Mouse (Mus musculus) testis, adult 2 months (tissue): Measurements from ENCODE around the gene Olfr902.

Experiments
- CTCF ChIP-seq: fragments of 200-500 bp; IDR thresholded peaks from 2 replicates; pipeline ENCODE4 v1.5.1; 2012; ENCODE audit warnings: low read depth, mild to moderate bottlenecking, inconsistent platforms, low read length, moderate library complexity; ENCODE audit not compliant: control insufficient read depth, insufficient read depth, insufficient replicate concordance
- POLR2A ChIP-seq: fragments of 200-500 bp; IDR thresholded peaks from 2 replicates; pipeline ENCODE4 v1.6.1; 2012; ENCODE audit warnings: low read depth, mild to moderate bottlenecking, inconsistent platforms, low read length, moderate library complexity; ENCODE audit not compliant: control insufficient read depth

- TF ChIP-seq CTCF: no peak
- TF ChIP-seq POLR2A: no peak
These were observed 48.0 kb downstream of the Olfr902 start, which contains the start of gene Olfr907 for GRCm38 (mm10) chr9:38495501-38495900.
